Mouse (Mus musculus) embryo, embryonic 11.5 days (tissue): Measurements from ENCODE around the gene Zfp423.

Source experiments
- DNase-seq: peaks from one replicate; pipeline ENCODE4 v3.0.0-alpha.2; 2012; ENCODE audit warnings: low read depth, low spot score

The Zfp423 gene

GRCm38 (mm10) chr8:87619529-87619928 is 339.9 kb downstream of the Zfp423 start:
- no peak for DNase-seq

- no peak for DNase-seq
Observed at GRCm38 (mm10) chr8:87619118-87619517, 340.3 kb downstream of the Zfp423 start.

- DNase-seq: no peak
Observed at GRCm38 (mm10) chr8:87613701-87614100, 345.7 kb downstream of the Zfp423 start.
